Mouse (Mus musculus) liver, embryonic 14.5 days (tissue): ENCODE measurements around the gene Cmip.

Experiments
- CTCF ChIP-seq: IDR thresholded peaks from 2 replicates; pipeline ENCODE4 v1.5.1; 2016; ENCODE audit warnings: antibody characterized with exemption, low read depth, control low read depth
- EP300 ChIP-seq: IDR thresholded peaks from 2 replicates; pipeline ENCODE4 v1.6.1; 2016; ENCODE audit warnings: antibody characterized with exemption, low read depth

DNA sequence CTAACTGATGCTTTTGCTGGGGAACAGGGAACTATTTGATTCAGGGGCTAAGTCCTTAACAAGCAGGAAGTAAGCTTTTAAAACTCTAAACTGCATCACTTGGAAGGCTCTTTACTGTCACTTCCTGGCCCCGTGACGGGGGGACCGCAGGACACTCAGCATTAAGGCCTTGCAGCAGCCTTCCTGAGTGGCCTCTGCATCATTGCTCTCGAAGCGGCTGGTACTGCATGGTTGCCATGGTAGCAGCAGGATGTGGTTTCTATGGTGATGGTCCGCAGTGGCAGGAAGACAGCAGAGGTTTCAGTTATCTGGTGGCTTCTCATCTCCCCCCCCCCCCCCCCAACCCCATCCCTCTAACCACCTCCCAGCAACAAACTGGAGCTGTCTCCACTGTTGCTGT, 65.2 kb downstream of the Cmip start:
- no peak for TF ChIP-seq CTCF
- TF ChIP-seq EP300 = no peak
